Mouse (Mus musculus) layer of hippocampus, postnatal 10 days (tissue): ENCODE measurements around the gene Nelfa. TPM values are rescaled to one million over a fixed set of nuclear protein-coding genes. Genes with fewer than 3 reads are reported as not detected.

Experiments used
- microRNA-seq, 2 experiments: library from miRNA; unstranded; fragments of <30 nt; microRNA quantifications; one replicate each; pipeline ENCODE4 v1.2.0; 2021
- total RNA-seq, 2 experiments: library from RNA; stranded (reverse); gene quantifications; 2 replicates each; pipeline ENCODE4 v1.2.3; 2021

Nelfa gene
- total RNA-seq, 2 experiments from 2014 or later, result 18.6 to 20.1 TPM

Small RNA genes within 50 kb of the gene (microRNA-seq; reads per million reads assigned to microRNA genes)
- gene Mir7024, result 1.3 to 1.8 reads per million in 2 experiments

Other genes with a start within 250 kb of the Nelfa start
- gene Fgfr3, start 214.7 kb downstream of the Nelfa start, total RNA-seq, result 100 to 1,000 TPM; 123 to 134 TPM
- 100 to 1,000 TPM; 105 to 106 TPM for gene Letm1, start 153.6 kb downstream of the Nelfa start, total RNA-seq
- gene Nsd2, start 115.7 kb downstream of the Nelfa start, total RNA-seq, result 100 to 1,000 TPM; 131 to 143 TPM
- 100 to 1,000 TPM; 127 to 160 TPM for gene Gm1673, start 47.0 kb upstream of the Nelfa start, total RNA-seq
- 10 to 100 TPM; 60.2 to 65.0 TPM for gene Nat8l, start 59.6 kb upstream of the Nelfa start, total RNA-seq
- 1 to 10 TPM in 1 of 2 experiments, under 1 TPM in 1; 0.58 to 2.0 TPM for gene Poln, start 233.0 kb upstream of the Nelfa start, total RNA-seq
- 1 to 10 TPM; 6.5 to 8.9 TPM for gene Haus3, start 233.1 kb upstream of the Nelfa start, total RNA-seq